Mouse (Mus musculus) forebrain, postnatal 0 days (tissue): ENCODE measurements around the gene Aanat. TPM values are rescaled to one million over a fixed set of nuclear protein-coding genes. Genes with fewer than 3 reads are reported as not detected.

Experiments
- ATAC-seq: fragments of 200-750 bp; cut with Nextera tagmentation; 2 replicates; pipeline ENCODE4 v1.8.0; 2017; ENCODE audit warnings: mild to moderate bottlenecking, moderate library complexity
- DNase-seq: peaks from one replicate; pipeline ENCODE4 v3.0.0-alpha.2; 2015
- H3K27ac ChIP-seq: fragments of 300-500 bp; sonication (generic); 2 replicates; pipeline ENCODE4 v1.5.1; 2014; ENCODE audit warnings: low read depth, mild to moderate bottlenecking, antibody characterized with exemption, low read length, moderate library complexity, mixed read lengths
- H3K27me3 ChIP-seq: fragments of 300-500 bp; sonication (generic); 2 replicates; pipeline ENCODE4 v1.6.1; 2014; ENCODE audit warnings: mild to moderate bottlenecking, low read length, mixed read lengths; ENCODE audit not compliant: insufficient read depth
- H3K36me3 ChIP-seq: fragments of 300-500 bp; sonication (generic); 2 replicates; pipeline ENCODE4 v1.6.1; 2014; ENCODE audit warnings: mild to moderate bottlenecking, moderate library complexity; ENCODE audit not compliant: insufficient read depth
- H3K4me1 ChIP-seq: fragments of 300-500 bp; sonication (generic); 2 replicates; pipeline ENCODE4 v1.6.1; 2014; ENCODE audit warnings: antibody characterized with exemption; ENCODE audit not compliant: insufficient read depth
- H3K4me2 ChIP-seq: fragments of 300-500 bp; sonication (generic); 2 replicates; pipeline ENCODE4 v1.6.1; 2014; ENCODE audit warnings: low read depth, mild to moderate bottlenecking, moderate library complexity
- H3K4me3 ChIP-seq: fragments of 300-500 bp; sonication (generic); 2 replicates; pipeline ENCODE4 v1.5.1; 2014; ENCODE audit warnings: low read depth, low read length, mixed read lengths
- H3K9ac ChIP-seq: fragments of 300-500 bp; sonication (generic); 2 replicates; pipeline ENCODE4 v1.6.1; 2014; ENCODE audit warnings: mild to moderate bottlenecking
- H3K9me3 ChIP-seq: fragments of 300-500 bp; sonication (generic); 2 replicates; pipeline ENCODE4 v1.6.1; 2016; ENCODE audit warnings: low read length
- CTCF ChIP-seq: sonication (generic); IDR thresholded peaks from 2 replicates; pipeline ENCODE4 v1.5.1; 2016; ENCODE audit warnings: antibody characterized with exemption, control low read depth, low read depth
- WGBS: fragments of 180-500 bp; shearing (Covaris S2); extraction: QIAGEN DNeasy Blood & Tissue Kit; methylation state at CpG from one replicate; pipeline ENCODE4 v1.1.7; 2014; 5-methylcytosine and 5-hydroxymethylcytosine counted together
- polyA plus RNA-seq: library from polyadenylated mRNA; unstranded; fragments of >200 nt; fragmentation: Nextera tagmentation; extraction: Ambion mirVana; gene quantifications from 2 replicates; pipeline ENCODE4 v1.2.1, GENCODE M21; 2015
- total RNA-seq: library from RNA; depleted of rRNA; stranded (reverse); fragments of >200 nt; gene quantifications from 2 replicates; pipeline ENCODE4 v1.2.3, GENCODE M21; 2014; rRNA removed

Gene Aanat
- total and polyA plus RNA-seq, 2 experiments from 2014 or later = 0.62 to 0.88 TPM

DNA sequence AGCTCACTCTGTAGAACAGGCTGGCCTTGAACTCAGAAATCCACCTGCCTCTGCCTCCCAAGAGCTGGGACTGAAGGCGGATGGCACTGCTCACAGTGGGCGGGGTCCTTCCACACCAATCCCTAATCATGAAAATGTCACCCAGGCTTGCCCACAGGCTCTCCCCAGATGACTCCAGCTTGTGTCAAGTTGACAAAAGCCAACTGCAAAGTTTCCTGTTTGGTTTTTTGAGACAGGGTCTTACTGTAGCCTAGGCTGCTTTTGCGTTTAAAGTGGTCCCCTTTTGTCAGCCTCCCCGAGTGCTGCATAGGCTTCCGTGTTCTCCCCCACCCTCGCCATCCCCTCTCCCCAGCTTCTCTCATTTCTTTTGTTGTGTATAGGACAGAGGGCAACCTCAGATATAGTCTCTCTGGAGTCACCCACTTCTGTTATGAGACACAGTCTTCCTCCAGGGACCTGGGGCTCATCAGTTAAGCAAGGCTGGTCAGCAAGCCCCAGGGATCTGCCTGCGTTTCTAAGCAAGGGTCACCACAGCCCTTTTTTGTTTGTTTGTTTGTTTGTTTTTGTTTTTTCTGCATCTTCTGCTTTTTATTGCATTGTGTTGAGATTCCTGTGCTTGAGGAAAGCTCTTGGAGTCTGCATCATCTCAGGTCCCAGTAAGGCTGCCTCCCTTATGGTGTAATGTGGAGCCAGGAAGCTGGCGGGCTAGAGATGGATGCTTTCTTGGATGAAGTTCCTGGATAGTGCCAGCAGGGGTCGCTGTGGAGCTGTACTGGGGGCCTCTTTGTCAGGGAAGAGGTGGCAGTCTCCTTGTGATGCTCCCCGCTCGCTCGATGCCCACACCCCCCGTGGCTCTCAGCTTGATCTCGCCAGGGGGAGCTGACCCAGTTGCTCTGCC lies 56.7 kb downstream of the Aanat start:
- Histone ChIP-seq H3K9me3 (no peaks in the 10 kb centered on the region), H3K4me2 (peak overlapping the region; percentile 45), H3K36me3 (no peaks in the 10 kb centered on the region), H3K27ac (peak overlapping the region; percentile 42; the same call in 1 of the 2 replicates), H3K4me3 (peak overlapping the region; percentile 16; the same call in 1 of the 2 replicates), H3K27me3 (no peaks in the 10 kb centered on the region), H3K9ac (no peak overlapping the region), H3K4me1 (peaks cover 13% of the 10 kb centered on the region; the same call in 1 of the 2 replicates)
- peak; percentile 91 for ATAC-seq
- peak; percentile 95 for DNase-seq
- TF ChIP-seq CTCF = peak; percentile 99
- WGBS = 41% methylated on average over 14 of the region's 14 CpGs

DNA sequence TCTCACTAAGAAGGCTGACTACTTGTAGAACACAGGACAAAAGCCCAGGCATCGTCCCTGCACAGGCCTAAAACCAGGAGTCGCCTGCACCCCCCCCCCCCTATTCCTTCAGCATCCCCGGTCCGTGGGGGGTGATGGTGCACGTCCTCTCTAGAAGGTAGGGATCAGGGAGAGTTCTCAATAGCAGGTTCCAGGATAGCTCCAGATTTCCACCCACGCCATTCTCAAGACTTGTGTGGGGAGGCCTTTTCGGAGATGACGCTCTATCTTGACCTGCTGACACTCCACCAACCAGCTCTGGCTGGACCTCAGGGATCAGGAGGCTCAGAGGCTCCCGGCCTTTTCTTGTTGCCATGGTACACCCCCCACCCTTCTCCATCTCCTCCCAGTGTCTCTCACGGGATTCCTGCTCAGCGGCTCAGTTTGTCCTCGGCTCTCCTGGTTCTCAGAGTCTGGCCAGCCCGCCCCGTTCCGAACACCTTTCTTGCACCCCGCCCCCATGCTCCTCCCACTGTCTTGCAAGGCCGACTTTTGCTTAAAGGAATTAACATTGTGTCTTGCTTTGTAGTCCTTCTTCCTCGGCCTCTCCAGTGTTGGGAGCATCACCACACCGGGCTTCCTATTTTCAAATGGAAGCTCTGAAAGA lies 57.5 kb downstream of the Aanat start:
- no peak overlapping the region for H3K9ac ChIP-seq
- DNase-seq (peak; percentile 54), ATAC-seq (peak; percentile 27)
- WGBS = 9% methylated on average over 19 of the region's 19 CpGs
- peak overlapping the region; percentile 48; the same call in 1 of the 2 replicates for H3K27ac ChIP-seq
- H3K4me1 ChIP-seq = peaks cover 13% of the 10 kb centered on the region; the same call in 1 of the 2 replicates
- H3K36me3 ChIP-seq = no peaks in the 10 kb centered on the region
- H3K4me3 ChIP-seq = peak overlapping the region; percentile 16; the same call in 1 of the 2 replicates
- no peaks in the 10 kb centered on the region for H3K27me3 ChIP-seq
- H3K4me2 ChIP-seq = peak overlapping the region; percentile 45
- H3K9me3 ChIP-seq = no peaks in the 10 kb centered on the region
- no peak for TF ChIP-seq CTCF

DNA sequence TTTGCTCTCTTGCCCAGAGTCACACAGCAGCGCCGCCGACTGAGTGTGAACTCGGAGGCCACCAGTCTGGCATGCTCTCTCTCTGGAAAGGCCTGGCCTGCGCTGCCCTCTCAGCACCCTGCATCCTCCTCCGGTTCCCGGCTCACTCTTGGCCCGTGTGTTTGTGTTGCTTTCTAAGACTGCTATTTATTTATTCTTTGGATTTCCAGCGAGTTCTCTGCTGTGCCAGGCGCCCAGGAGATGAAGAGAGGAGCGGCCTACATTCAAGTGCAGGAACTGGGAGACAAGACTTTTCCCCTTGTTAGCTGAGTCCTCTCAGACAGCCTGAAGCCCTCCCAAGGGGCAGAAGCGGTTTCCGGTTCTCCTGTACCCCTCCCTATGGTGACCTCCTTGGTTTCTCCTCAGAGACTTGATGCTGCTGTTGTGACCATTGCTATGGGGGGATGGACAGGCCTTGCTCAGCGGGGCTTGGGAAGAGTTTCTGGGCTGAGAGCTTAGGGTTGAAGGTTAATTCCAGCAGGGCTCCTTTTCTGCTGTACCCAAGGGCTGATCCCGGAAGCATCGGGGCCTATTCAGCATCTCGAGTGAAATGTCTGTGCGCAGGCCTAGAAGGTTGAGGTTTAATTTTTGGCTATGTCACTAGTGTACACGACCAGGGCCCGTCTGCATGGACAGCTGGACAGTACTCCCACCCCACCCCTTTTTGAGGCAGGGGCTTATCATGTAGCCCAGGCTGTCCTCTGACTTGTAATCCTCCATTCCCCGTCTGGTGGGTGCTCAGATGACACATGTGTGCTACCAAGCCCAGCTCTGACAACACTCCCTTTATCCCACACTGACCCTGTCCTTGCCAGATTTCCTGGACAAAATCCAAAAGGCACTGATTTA lies 58.2 kb downstream of the Aanat start:
- ATAC-seq (no peak), DNase-seq (no peak)
- H3K9me3 ChIP-seq = no peaks in the 10 kb centered on the region
- H3K27ac ChIP-seq = peak overlapping the region; percentile 48; the same call in 1 of the 2 replicates
- H3K4me1 ChIP-seq = peaks cover 13% of the 10 kb centered on the region; the same call in 1 of the 2 replicates
- TF ChIP-seq CTCF = no peak
- WGBS = 46% methylated on average over 21 of the region's 21 CpGs
- H3K4me2 ChIP-seq = peak overlapping the region; percentile 45
- H3K27me3 ChIP-seq = no peaks in the 10 kb centered on the region
- no peak overlapping the region for H3K9ac ChIP-seq
- no peaks in the 10 kb centered on the region for H3K36me3 ChIP-seq
- no peak overlapping the region for H3K4me3 ChIP-seq

DNA sequence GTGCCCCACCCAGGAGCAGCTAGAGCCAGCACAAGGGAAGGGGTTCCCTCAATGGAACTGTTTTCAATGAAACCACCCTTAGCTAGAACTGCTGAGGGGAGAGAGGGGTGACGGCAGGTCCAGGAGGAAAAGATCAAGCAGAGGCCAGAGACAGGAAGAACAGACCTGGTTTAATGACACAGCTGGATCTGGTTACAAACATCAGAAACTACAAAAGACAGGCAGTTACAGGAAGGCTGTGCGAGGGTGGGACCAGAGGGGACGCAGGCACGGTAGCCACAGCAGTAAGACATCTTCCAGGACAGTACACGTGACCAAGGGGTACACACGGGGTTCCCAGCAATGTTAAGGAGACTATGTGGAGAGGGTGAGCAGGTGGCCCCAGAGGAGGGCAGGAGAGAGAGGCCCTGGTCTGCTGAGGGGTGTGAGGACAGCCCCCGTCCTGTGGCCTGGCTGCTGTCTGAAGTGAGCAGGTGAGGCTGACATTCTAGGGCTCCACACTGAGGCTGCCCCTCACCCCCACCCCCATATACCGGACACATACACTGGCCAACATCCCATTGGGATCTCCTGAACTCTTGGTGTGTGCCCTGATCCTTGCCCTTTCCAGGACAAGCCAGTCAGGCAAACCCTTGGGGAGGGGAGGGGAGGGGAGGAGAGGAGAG lies 59.3 kb downstream of the Aanat start:
- Histone ChIP-seq H3K4me1 (peaks cover 13% of the 10 kb centered on the region; the same call in 1 of the 2 replicates), H3K27ac (no peak overlapping the region), H3K27me3 (no peaks in the 10 kb centered on the region), H3K36me3 (no peaks in the 10 kb centered on the region), H3K9ac (no peak overlapping the region), H3K4me2 (no peak overlapping the region), H3K4me3 (no peak overlapping the region), H3K9me3 (no peaks in the 10 kb centered on the region)
- WGBS = 77% methylated on average over 8 of the region's 8 CpGs
- no peak for ATAC-seq
- no peak for DNase-seq
- TF ChIP-seq CTCF = no peak

DNA sequence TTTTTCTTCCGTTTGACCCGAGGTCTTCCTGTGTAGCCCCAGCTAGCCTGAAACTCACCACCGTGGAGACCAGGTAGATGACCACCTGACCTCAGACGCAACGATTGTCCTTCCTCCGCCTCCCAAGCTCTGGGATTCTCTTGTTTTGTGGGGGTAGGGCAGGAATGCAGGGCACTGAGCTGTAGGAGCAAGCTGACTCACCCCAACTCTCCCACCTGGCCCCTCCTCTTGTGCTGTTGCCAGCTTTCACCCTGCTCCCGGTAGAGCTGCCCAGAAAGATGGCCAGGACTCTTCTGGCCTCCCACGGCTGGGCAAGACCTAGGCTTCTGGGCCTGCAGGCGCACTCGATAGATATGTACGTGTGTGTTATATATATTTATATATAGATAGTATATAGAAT lies 59.9 kb downstream of the Aanat start:
- H3K36me3 ChIP-seq = no peaks in the 10 kb centered on the region
- WGBS = 72% methylated on average over 11 of the region's 11 CpGs
- H3K27me3 ChIP-seq = no peaks in the 10 kb centered on the region
- DNase-seq = no peak
- no peak overlapping the region for H3K4me2 ChIP-seq
- H3K9ac ChIP-seq = no peak overlapping the region
- H3K4me3 ChIP-seq = no peak overlapping the region
- ATAC-seq = no peak
- no peaks in the 10 kb centered on the region for H3K9me3 ChIP-seq
- no peak overlapping the region for H3K27ac ChIP-seq
- peaks cover 13% of the 10 kb centered on the region; the same call in 1 of the 2 replicates for H3K4me1 ChIP-seq
- TF ChIP-seq CTCF = no peak

DNA sequence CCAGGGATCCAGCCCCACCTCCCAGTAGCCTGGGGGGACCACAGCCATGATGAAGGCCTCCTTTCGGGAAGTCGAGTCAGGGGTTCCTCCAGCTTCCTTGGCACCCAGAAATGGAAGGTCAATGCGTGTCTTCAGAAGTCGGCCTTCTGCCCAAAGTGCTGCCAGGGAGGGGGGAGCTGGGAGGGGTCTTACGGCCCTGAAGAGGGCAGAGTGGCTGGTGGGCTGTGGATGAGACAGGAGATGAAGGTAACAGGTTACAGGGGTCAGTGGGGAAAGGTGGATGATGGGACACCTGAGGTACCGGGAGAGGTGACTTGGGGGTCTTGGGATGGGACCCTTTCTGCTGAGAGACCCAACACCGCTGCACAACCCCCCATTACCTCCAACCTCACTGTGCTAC lies 60.5 kb downstream of the Aanat start:
- no peak for DNase-seq

More for the DNA sequence above, 60.5 kb downstream of the Aanat start:
- Histone ChIP-seq H3K27me3 (no peaks in the 10 kb centered on the region), H3K4me3 (no peak overlapping the region), H3K36me3 (no peaks in the 10 kb centered on the region), H3K4me1 (peaks cover 13% of the 10 kb centered on the region; the same call in 1 of the 2 replicates), H3K27ac (no peak overlapping the region), H3K4me2 (no peak overlapping the region), H3K9ac (no peak overlapping the region), H3K9me3 (no peaks in the 10 kb centered on the region)
- WGBS = 85% methylated on average over 7 of the region's 7 CpGs
- ATAC-seq = no peak
- TF ChIP-seq CTCF = no peak

Other genes starting within 250 kb of the Aanat start
- gene Rnf157, start 173.4 kb upstream of the Aanat start, total RNA-seq = 92.7 and 105 TPM in 2 replicates
- 47.3 and 56.7 TPM in 2 replicates for gene Rnf157, start 173.4 kb upstream of the Aanat start, polyA plus RNA-seq
- gene Ubald2, start 152.3 kb upstream of the Aanat start, total RNA-seq = 88.0 and 127 TPM in 2 replicates
- 50.6 and 68.5 TPM in 2 replicates for gene Ubald2, start 152.3 kb upstream of the Aanat start, polyA plus RNA-seq
- gene Qrich2, start 120.2 kb upstream of the Aanat start, total RNA-seq = not detected in 2 replicates
- not detected in 2 replicates for gene Qrich2, start 120.2 kb upstream of the Aanat start, polyA plus RNA-seq
- 92.2 and 96.0 TPM in 2 replicates for gene Prpsap1, start 92.2 kb upstream of the Aanat start, total RNA-seq
- 143 and 158 TPM in 2 replicates for gene Prpsap1, start 92.2 kb upstream of the Aanat start, polyA plus RNA-seq
- gene Sphk1, start 55.5 kb upstream of the Aanat start, total RNA-seq = 12.7 and 13.8 TPM in 2 replicates
- gene Sphk1, start 55.5 kb upstream of the Aanat start, polyA plus RNA-seq = 8.7 and 10.2 TPM in 2 replicates
- gene Ube2o, start 5.0 kb upstream of the Aanat start, total RNA-seq = 81.3 and 94.1 TPM in 2 replicates
- gene Ube2o, start 5.0 kb upstream of the Aanat start, polyA plus RNA-seq = 26.6 and 32.1 TPM in 2 replicates
- gene Rhbdf2, start 40.6 kb downstream of the Aanat start, total RNA-seq = 1.6 and 1.9 TPM in 2 replicates
- gene Rhbdf2, start 40.6 kb downstream of the Aanat start, polyA plus RNA-seq = 0.75 and 0.97 TPM in 2 replicates
- gene Prcd, start 67.1 kb downstream of the Aanat start, total RNA-seq = 1.5 and 3.3 TPM in 2 replicates
- gene Prcd, start 67.1 kb downstream of the Aanat start, polyA plus RNA-seq = 3.4 and 4.8 TPM in 2 replicates
- gene Cygb, start 67.9 kb downstream of the Aanat start, total RNA-seq = 20.7 and 22.7 TPM in 2 replicates
- gene Cygb, start 67.9 kb downstream of the Aanat start, polyA plus RNA-seq = 24.9 and 27.6 TPM in 2 replicates
- not detected in 2 replicates for gene St6galnac1, start 189.1 kb downstream of the Aanat start, total RNA-seq
- not detected in 2 replicates for gene St6galnac1, start 189.1 kb downstream of the Aanat start, polyA plus RNA-seq
- gene Mxra7, start 241.6 kb downstream of the Aanat start, total RNA-seq = 9.8 TPM in 2 replicates
- 11.7 and 16.0 TPM in 2 replicates for gene Mxra7, start 241.6 kb downstream of the Aanat start, polyA plus RNA-seq